Mouse (Mus musculus) embryonic facial prominence, embryonic 11.5 days (tissue): ENCODE results near the gene Padi6. TPM values are rescaled to one million over a fixed set of nuclear protein-coding genes. Genes with fewer than 3 reads are reported as not detected.
A peak's percentile ranks its signal among the peaks of the same experiment; 100 is the strongest.

Experiments
- ATAC-seq: fragments of 200-750 bp; cut with Nextera tagmentation; replicated peaks from 2 replicates; pipeline ENCODE4 v1.8.0; 2017; ENCODE audit warnings: low read depth; ENCODE audit not compliant: insufficient number of reproducible peaks, low FRiP score, low TSS enrichment
- DNase-seq: peaks from one replicate; pipeline ENCODE4 v3.0.0-alpha.2; 2015; ENCODE audit warnings: low spot score
- H3K27ac ChIP-seq: fragments of 300-500 bp; sonication (generic); replicated peaks from 2 replicates; pipeline ENCODE4 v1.5.1; 2014; ENCODE audit warnings: mild to moderate bottlenecking, low read depth, low read length, control low read depth
- H3K27me3 ChIP-seq: fragments of 300-500 bp; sonication (generic); 2 replicates; pipeline ENCODE4 v1.6.1; 2014; ENCODE audit warnings: mild to moderate bottlenecking, low read length, moderate library complexity, mixed read lengths; ENCODE audit not compliant: control insufficient read depth, insufficient read depth
- H3K36me3 ChIP-seq: fragments of 300-500 bp; sonication (generic); replicated peaks from 2 replicates; pipeline ENCODE4 v1.6.1; 2014; ENCODE audit warnings: low read depth, mild to moderate bottlenecking, low read length, moderate library complexity, mixed read lengths; ENCODE audit not compliant: control insufficient read depth, insufficient read depth
- H3K4me1 ChIP-seq: fragments of 300-500 bp; sonication (generic); 2 replicates; pipeline ENCODE4 v1.6.1; 2014; ENCODE audit warnings: low read length, mixed read lengths; ENCODE audit not compliant: control insufficient read depth, insufficient read depth
- H3K4me2 ChIP-seq: fragments of 300-500 bp; sonication (generic); 2 replicates; pipeline ENCODE4 v1.6.1; 2014; ENCODE audit warnings: low read depth, mild to moderate bottlenecking, control low read depth, low read length, moderate library complexity
- H3K4me3 ChIP-seq: fragments of 300-500 bp; sonication (generic); 2 replicates; pipeline ENCODE4 v1.5.1; 2014; ENCODE audit warnings: low read depth, low read length, control low read depth
- H3K9ac ChIP-seq: fragments of 300-500 bp; sonication (generic); replicated peaks from 2 replicates; pipeline ENCODE4 v1.6.1; 2014; ENCODE audit warnings: mild to moderate bottlenecking, control low read depth, low read length
- H3K9me3 ChIP-seq: fragments of 300-500 bp; sonication (generic); replicated peaks from 2 replicates; pipeline ENCODE4 v1.6.1; 2016; ENCODE audit warnings: mild to moderate bottlenecking, low read length, inconsistent platforms, mixed read lengths; ENCODE audit not compliant: control insufficient read depth
- WGBS: fragments of 180-500 bp; shearing (Covaris S2); extraction: QIAGEN DNeasy Blood & Tissue Kit; methylation state at CpG from one replicate; pipeline ENCODE4 v1.1.7; 2014; 5-methylcytosine and 5-hydroxymethylcytosine counted together
- polyA plus RNA-seq: library from polyadenylated mRNA; unstranded; fragments of >200 nt; fragmentation: Nextera tagmentation; extraction: Ambion mirVana; gene quantifications from 2 replicates; pipeline ENCODE4 v1.2.1, GENCODE M21; 2014

The Padi6 gene
- polyA plus RNA-seq, 1 experiment from 2014 or later, result not detected

GRCm38 (mm10) chr4:140723801-140724200, 18.6 kb downstream of the Padi6 start:
- H3K4me3 ChIP-seq, result no peak overlapping the region
- H3K36me3 ChIP-seq, result peaks cover 25% of the 10 kb centered on the region
- DNase-seq (peak; percentile 75), ATAC-seq (no peak; the same call in 1 of the 2 replicates)
- no peaks in the 10 kb centered on the region for H3K4me1 ChIP-seq
- no peaks in the 10 kb centered on the region for H3K9me3 ChIP-seq
- H3K4me2 ChIP-seq, result no peak overlapping the region
- no peak overlapping the region for H3K27ac ChIP-seq
- whole genome bisulfite sequencing, result 62% methylated on average over 5 of the region's 5 CpGs
- no peak overlapping the region for H3K9ac ChIP-seq
- no peaks in the 10 kb centered on the region for H3K27me3 ChIP-seq

- 87% methylated on average over 9 of the region's 9 CpGs for WGBS
- no peak overlapping the region for H3K27ac ChIP-seq
- DNase-seq (no peak), ATAC-seq (peak; percentile 20; the same call in 1 of the 2 replicates)
- H3K9ac ChIP-seq, result no peak overlapping the region
- no peak overlapping the region for H3K4me3 ChIP-seq
- H3K27me3 ChIP-seq, result no peaks in the 10 kb centered on the region
- H3K9me3 ChIP-seq, result no peaks in the 10 kb centered on the region
- H3K36me3 ChIP-seq, result peaks cover 29% of the 10 kb centered on the region
- no peak overlapping the region for H3K4me2 ChIP-seq
- no peaks in the 10 kb centered on the region for H3K4me1 ChIP-seq
These were observed 19.3 kb downstream of the Padi6 start for GRCm38 (mm10) chr4:140723192-140723591.

GRCm38 (mm10) chr4:140722710-140723109, 19.7 kb downstream of the Padi6 start:
- no peak overlapping the region for H3K4me2 ChIP-seq
- no peaks in the 10 kb centered on the region for H3K27me3 ChIP-seq
- H3K36me3 ChIP-seq, result peaks cover 33% of the 10 kb centered on the region
- no peaks in the 10 kb centered on the region for H3K9me3 ChIP-seq
- no peak overlapping the region for H3K4me3 ChIP-seq
- ATAC-seq, result no peak
- no peak for DNase-seq
- H3K9ac ChIP-seq, result no peak overlapping the region
- no peak overlapping the region for H3K27ac ChIP-seq
- H3K4me1 ChIP-seq, result no peaks in the 10 kb centered on the region
- WGBS, result 78% methylated on average over 9 of the region's 9 CpGs

GRCm38 (mm10) chr4:140721968-140722490, 20.4 kb downstream of the Padi6 start:
- Histone ChIP-seq H3K36me3 (peaks cover 37% of the 10 kb centered on the region), H3K9ac (no peak overlapping the region), H3K4me1 (no peaks in the 10 kb centered on the region), H3K4me3 (no peak overlapping the region), H3K27me3 (no peaks in the 10 kb centered on the region), H3K9me3 (no peaks in the 10 kb centered on the region), H3K27ac (no peak overlapping the region), H3K4me2 (no peak overlapping the region)
- WGBS, result 82% methylated on average over 20 of the region's 20 CpGs
- no peak for DNase-seq
- ATAC-seq, result no peak

GRCm38 (mm10) chr4:140720091-140720490, 22.4 kb downstream of the Padi6 start:
- peaks cover 51% of the 10 kb centered on the region for H3K36me3 ChIP-seq
- H3K9ac ChIP-seq, result no peak overlapping the region
- no peaks in the 10 kb centered on the region for H3K4me1 ChIP-seq
- 89% methylated on average over 5 of the region's 5 CpGs for WGBS
- ATAC-seq, result no peak
- H3K4me2 ChIP-seq, result no peak overlapping the region
- H3K27ac ChIP-seq, result no peak overlapping the region
- H3K27me3 ChIP-seq, result no peaks in the 10 kb centered on the region
- no peak overlapping the region for H3K4me3 ChIP-seq
- no peak for DNase-seq
- H3K9me3 ChIP-seq, result no peaks in the 10 kb centered on the region

GRCm38 (mm10) chr4:140718436-140718835, 24.0 kb downstream of the Padi6 start:
- 95% methylated on average over 9 of the region's 9 CpGs for WGBS
- DNase-seq (no peak), ATAC-seq (no peak)
- Histone ChIP-seq H3K4me2 (no peak overlapping the region), H3K27me3 (no peaks in the 10 kb centered on the region), H3K9ac (no peak overlapping the region), H3K9me3 (no peaks in the 10 kb centered on the region), H3K4me3 (no peak overlapping the region), H3K4me1 (no peaks in the 10 kb centered on the region), H3K36me3 (peaks cover 54% of the 10 kb centered on the region), H3K27ac (no peak overlapping the region)

GRCm38 (mm10) chr4:140716994-140717393, 25.4 kb downstream of the Padi6 start:
- ATAC-seq (no peak), DNase-seq (no peak)
- no peaks in the 10 kb centered on the region for H3K4me1 ChIP-seq
- H3K27me3 ChIP-seq, result no peaks in the 10 kb centered on the region
- no peak overlapping the region for H3K9ac ChIP-seq
- H3K36me3 ChIP-seq, result peaks cover 55% of the 10 kb centered on the region
- WGBS, result 91% methylated on average over 11 of the region's 11 CpGs
- no peaks in the 10 kb centered on the region for H3K9me3 ChIP-seq
- no peak overlapping the region for H3K4me3 ChIP-seq
- no peak overlapping the region for H3K4me2 ChIP-seq
- no peak overlapping the region for H3K27ac ChIP-seq

GRCm38 (mm10) chr4:140714586-140714985, 27.9 kb downstream of the Padi6 start:
- no peak for DNase-seq
- Histone ChIP-seq H3K9me3 (no peaks in the 10 kb centered on the region), H3K4me2 (no peak overlapping the region), H3K36me3 (peaks cover 50% of the 10 kb centered on the region), H3K4me3 (no peak overlapping the region), H3K27ac (no peak overlapping the region), H3K27me3 (no peaks in the 10 kb centered on the region), H3K4me1 (no peaks in the 10 kb centered on the region), H3K9ac (no peak overlapping the region)
- no peak for ATAC-seq
- WGBS, result 92% methylated on average over 5 of the region's 5 CpGs
